Mouse (Mus musculus) lung, postnatal 0 days (tissue): ENCODE data around the gene Fam102a. TPM values are rescaled to one million over a fixed set of nuclear protein-coding genes. Genes with fewer than 3 reads are reported as not detected.

Source experiments
- ATAC-seq: fragments of 200-750 bp; cut with Nextera tagmentation; 2 replicates; pipeline ENCODE4 v1.8.0; 2017; ENCODE audit warnings: moderate library complexity
- DNase-seq: peaks from one replicate; pipeline ENCODE4 v3.0.0-alpha.2; 2016; ENCODE audit warnings: low spot score
- H3K27ac ChIP-seq: fragments of 300-500 bp; sonication (generic); 2 replicates; pipeline ENCODE4 v1.5.1; 2014; ENCODE audit warnings: antibody characterized with exemption, mild to moderate bottlenecking, low read length, mixed read lengths
- H3K27me3 ChIP-seq: fragments of 300-500 bp; sonication (generic); replicated peaks from 2 replicates; pipeline ENCODE4 v1.6.1; 2014; ENCODE audit warnings: low read length, mixed read lengths; ENCODE audit not compliant: insufficient read depth
- H3K36me3 ChIP-seq: fragments of 300-500 bp; sonication (generic); 2 replicates; pipeline ENCODE4 v1.6.1; 2014; ENCODE audit warnings: low read length, mixed read lengths; ENCODE audit not compliant: insufficient read depth
- H3K4me1 ChIP-seq: fragments of 300-500 bp; sonication (generic); 2 replicates; pipeline ENCODE4 v1.6.1; 2014; ENCODE audit warnings: antibody characterized with exemption, low read depth, low read length, mixed read lengths; ENCODE audit not compliant: insufficient read depth
- H3K4me2 ChIP-seq: fragments of 300-500 bp; sonication (generic); replicated peaks from 2 replicates; pipeline ENCODE4 v1.6.1; 2014; ENCODE audit warnings: low read depth, mild to moderate bottlenecking, low read length, moderate library complexity, mixed read lengths
- H3K4me3 ChIP-seq: fragments of 300-500 bp; sonication (generic); 2 replicates; pipeline ENCODE4 v1.5.1; 2014; ENCODE audit warnings: low read depth, low read length
- H3K9ac ChIP-seq: fragments of 300-500 bp; sonication (generic); replicated peaks from 2 replicates; pipeline ENCODE4 v1.6.1; 2014; ENCODE audit warnings: low read depth, mild to moderate bottlenecking
- H3K9me3 ChIP-seq: fragments of 300-500 bp; sonication (generic); 2 replicates; pipeline ENCODE4 v1.6.1; 2016; ENCODE audit warnings: low read length, mixed read lengths
- CTCF ChIP-seq: IDR thresholded peaks from 2 replicates; pipeline ENCODE4 v1.5.1; 2016; ENCODE audit warnings: antibody characterized with exemption, mild to moderate bottlenecking
- EP300 ChIP-seq: IDR thresholded peaks from 2 replicates; pipeline ENCODE4 v1.6.1; 2016; ENCODE audit warnings: antibody characterized with exemption, mild to moderate bottlenecking, control low read depth
- WGBS: fragments of 180-500 bp; shearing (Covaris S2); extraction: QIAGEN DNeasy Blood & Tissue Kit; methylation state at CpG from one replicate; pipeline ENCODE4 v1.1.7; 2014; 5-methylcytosine and 5-hydroxymethylcytosine counted together
- polyA plus RNA-seq: library from polyadenylated mRNA; unstranded; fragments of >200 nt; fragmentation: Nextera tagmentation; extraction: Ambion mirVana; gene quantifications from 2 replicates; pipeline ENCODE4 v1.2.1, GENCODE M21; 2015

Fam102a gene
- polyA plus RNA-seq, 1 experiment from 2014 or later = 8.0 TPM

DNA sequence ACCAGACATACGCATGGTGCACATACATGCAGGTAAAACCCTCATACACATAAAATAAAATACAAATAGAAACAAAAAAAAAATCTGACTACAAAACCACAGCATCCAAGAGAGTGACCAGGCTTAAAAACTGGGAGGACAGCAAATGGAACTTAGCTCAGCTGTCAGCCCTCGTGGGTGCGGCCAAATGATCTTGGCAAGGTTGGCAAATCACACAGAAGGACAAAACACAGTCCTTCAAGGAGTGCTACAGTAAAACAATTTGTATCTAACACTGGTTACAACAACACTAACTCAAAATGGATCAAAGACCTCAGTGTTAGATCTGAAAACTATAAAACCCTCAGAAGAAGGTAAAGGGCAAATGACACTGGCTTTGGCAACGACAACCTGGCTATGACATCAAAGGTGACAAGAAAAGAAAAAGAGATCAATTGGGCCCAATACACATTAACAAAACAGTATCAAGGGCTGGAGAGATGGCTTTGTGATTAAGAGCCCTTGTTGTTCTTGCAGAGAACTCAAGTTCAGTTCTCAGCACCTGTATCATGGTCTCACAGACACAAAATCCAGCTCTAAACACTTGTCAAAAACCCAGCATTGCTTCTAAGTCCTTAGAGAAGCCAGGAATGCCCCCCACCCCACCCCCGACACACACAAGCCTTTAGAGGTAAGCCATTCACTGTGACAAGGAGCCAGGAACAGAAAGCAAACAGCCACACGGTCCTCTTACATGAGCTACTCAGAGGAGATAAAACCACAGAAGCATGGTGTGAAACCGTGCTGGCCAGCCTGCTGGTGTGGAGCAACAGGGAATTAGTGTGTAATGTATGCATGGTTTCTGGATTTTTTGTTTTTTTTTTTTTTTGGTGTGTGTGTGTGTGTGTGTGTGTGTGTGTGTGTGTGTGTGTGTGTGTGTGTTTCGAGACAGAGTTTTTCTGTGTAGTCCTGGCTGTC lies 14.8 kb upstream of the Fam102a start:
- no peak overlapping the region for H3K4me3 ChIP-seq
- no peak overlapping the region for H3K27ac ChIP-seq
- H3K36me3 ChIP-seq = no peaks in the 10 kb centered on the region
- no peaks in the 10 kb centered on the region for H3K27me3 ChIP-seq
- H3K9me3 ChIP-seq = no peaks in the 10 kb centered on the region
- H3K4me2 ChIP-seq = no peak overlapping the region
- DNase-seq (peak; percentile 27), ATAC-seq (peak; percentile 26; the same call in 1 of the 2 replicates)
- no peak overlapping the region for H3K9ac ChIP-seq
- WGBS = 59% methylated on average over 8 of the region's 8 CpGs
- H3K4me1 ChIP-seq = no peaks in the 10 kb centered on the region
- no peak for TF ChIP-seq CTCF
- TF ChIP-seq EP300 = no peak

DNA sequence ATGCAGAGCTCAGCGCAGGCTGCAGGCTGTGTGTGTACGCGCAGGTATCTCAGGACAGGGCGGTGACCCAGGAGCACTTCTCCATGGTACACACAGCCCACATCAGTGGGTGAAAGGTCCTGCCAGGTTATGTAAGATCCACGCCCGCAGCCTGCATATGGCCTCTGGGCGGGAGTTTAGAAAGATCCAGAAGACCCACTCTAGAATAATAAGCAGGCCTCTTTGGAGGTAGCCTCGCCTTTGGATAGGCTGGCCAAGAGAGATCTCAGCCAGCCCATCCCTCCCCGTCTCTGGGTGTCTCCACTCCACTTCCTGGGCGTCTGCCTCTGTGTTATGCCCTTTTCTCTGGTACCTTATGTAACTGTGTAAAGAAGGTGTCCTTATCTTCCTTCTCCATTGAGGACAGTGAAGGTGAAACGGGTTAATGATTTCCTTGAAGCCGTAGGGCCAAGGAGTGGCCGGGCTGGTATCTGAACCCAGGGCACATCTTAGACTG lies 10.5 kb upstream of the Fam102a start:
- 60% methylated on average over 13 of the region's 13 CpGs for WGBS
- H3K4me2 ChIP-seq = no peak overlapping the region
- no peak overlapping the region for H3K4me3 ChIP-seq
- no peak overlapping the region for H3K27ac ChIP-seq
- peak; percentile 27; the same call in 1 of the 2 replicates for TF ChIP-seq EP300
- no peak for TF ChIP-seq CTCF
- H3K9ac ChIP-seq = no peak overlapping the region
- H3K9me3 ChIP-seq = no peaks in the 10 kb centered on the region
- DNase-seq = peak; percentile 72
- no peaks in the 10 kb centered on the region for H3K4me1 ChIP-seq
- no peaks in the 10 kb centered on the region for H3K27me3 ChIP-seq
- ATAC-seq = peak; percentile 84
- no peaks in the 10 kb centered on the region for H3K36me3 ChIP-seq

DNA sequence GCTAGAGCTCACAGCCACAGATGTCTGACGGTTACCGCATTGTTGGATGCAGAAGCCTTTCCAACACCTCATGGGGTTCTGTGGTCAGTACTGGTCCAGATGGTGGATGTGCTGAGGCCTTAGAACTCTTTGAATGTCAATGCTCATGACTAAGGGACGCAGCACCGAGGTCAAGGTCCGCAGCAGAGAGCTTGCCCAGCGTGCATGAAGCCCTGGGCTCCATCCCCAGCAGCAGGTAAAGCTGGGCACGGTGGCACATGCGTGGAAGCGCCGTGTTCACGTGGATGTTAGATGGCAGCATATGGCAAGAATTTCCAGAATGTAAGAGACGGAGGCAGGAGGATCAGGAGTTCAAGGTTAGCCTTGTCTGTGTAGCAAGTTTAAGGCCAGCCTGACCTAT lies 9.3 kb upstream of the Fam102a start:
- Histone ChIP-seq H3K27ac (no peak overlapping the region), H3K4me1 (no peaks in the 10 kb centered on the region), H3K9me3 (no peaks in the 10 kb centered on the region), H3K4me3 (no peak overlapping the region), H3K36me3 (no peaks in the 10 kb centered on the region), H3K27me3 (no peaks in the 10 kb centered on the region), H3K9ac (no peak overlapping the region), H3K4me2 (no peak overlapping the region)
- TF ChIP-seq EP300 (no peak), CTCF (no peak)
- DNase-seq (no peak), ATAC-seq (no peak)
- WGBS = 88% methylated on average over 12 of the region's 12 CpGs

DNA sequence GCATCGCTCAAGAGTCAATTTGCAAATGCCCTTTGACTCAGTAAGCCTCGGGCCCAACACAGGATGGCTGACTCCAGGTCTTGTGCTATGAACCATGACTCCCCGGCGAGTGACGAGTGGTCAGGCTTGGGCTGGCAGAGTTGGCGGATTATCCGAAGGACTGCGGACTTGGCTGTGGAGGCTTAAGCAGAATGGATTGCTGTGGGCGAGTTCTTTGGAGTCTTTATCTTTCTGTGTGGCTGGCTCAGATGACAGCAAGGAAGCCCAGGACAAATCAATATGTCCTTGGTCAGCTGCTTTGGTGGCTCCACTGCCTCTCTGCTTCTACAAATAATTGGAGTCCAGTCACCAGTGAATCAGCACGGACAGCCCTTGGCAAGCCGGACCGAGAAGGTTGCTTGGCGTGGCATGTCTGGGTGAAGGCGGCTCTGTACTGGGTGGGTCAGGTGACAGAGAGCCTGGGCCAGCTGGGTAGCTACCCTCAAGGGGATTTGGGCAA lies 7.6 kb upstream of the Fam102a start:
- no peaks in the 10 kb centered on the region for H3K9me3 ChIP-seq
- DNase-seq (no peak), ATAC-seq (no peak)
- no peaks in the 10 kb centered on the region for H3K4me1 ChIP-seq
- TF ChIP-seq CTCF = no peak
- TF ChIP-seq EP300 = no peak
- no peaks in the 10 kb centered on the region for H3K36me3 ChIP-seq
- no peak overlapping the region for H3K9ac ChIP-seq
- no peak overlapping the region for H3K4me3 ChIP-seq
- 83% methylated on average over 14 of the region's 14 CpGs for WGBS
- H3K27me3 ChIP-seq = no peaks in the 10 kb centered on the region
- no peak overlapping the region for H3K4me2 ChIP-seq
- no peak overlapping the region for H3K27ac ChIP-seq

DNA sequence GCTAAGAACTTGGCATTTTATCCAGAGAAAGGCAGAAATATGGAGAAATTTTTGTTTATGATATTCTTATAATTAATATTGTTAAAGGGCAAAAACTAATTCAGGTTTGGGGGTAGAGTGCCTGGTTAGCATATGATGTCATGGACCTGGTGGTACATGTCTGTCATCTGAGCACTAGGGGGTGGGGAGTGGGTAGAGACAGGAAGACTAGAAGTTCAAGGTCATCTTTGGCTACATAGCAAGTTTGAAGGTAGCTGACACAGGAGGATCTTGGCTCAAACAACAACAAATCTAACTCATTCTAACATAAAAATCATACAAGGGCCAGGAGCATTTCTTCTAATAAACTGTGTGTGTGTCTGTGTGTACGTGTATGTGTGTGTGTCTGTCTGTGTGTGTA lies 6.8 kb upstream of the Fam102a start:
- H3K27ac ChIP-seq = no peak overlapping the region
- H3K9ac ChIP-seq = no peak overlapping the region
- no peak for TF ChIP-seq CTCF
- TF ChIP-seq EP300 = no peak
- ATAC-seq (no peak), DNase-seq (no peak)
- no peaks in the 10 kb centered on the region for H3K4me1 ChIP-seq
- no peaks in the 10 kb centered on the region for H3K36me3 ChIP-seq
- H3K9me3 ChIP-seq = no peaks in the 10 kb centered on the region
- WGBS = 60% methylated on average over 1 of the region's 1 CpGs
- no peak overlapping the region for H3K4me3 ChIP-seq
- H3K4me2 ChIP-seq = no peak overlapping the region
- H3K27me3 ChIP-seq = no peaks in the 10 kb centered on the region

DNA sequence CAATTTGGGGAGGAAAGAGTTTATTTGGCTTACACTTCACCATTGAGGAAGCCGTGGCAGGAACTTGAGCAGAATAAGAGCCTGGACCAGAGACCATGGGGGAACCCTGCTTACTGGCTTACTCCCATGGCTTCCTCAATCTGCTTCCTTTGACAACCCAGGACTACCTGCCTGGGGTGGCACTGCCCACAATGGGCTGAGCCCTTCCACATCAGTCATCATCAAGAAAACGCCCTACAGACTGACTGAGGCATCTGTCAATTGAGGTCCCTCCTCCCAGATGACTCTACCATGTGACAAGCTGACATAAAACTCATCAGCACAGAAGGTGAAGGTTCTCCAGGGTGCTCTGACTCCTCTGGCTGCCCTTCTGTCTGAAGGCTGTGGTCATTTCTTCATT lies 4.7 kb upstream of the Fam102a start:
- no peak overlapping the region for H3K9ac ChIP-seq
- peaks cover 4% of the 10 kb centered on the region; the same call in 1 of the 2 replicates for H3K4me1 ChIP-seq
- no peaks in the 10 kb centered on the region for H3K36me3 ChIP-seq
- TF ChIP-seq EP300 = no peak
- no peak for TF ChIP-seq CTCF
- 80% methylated on average over 2 of the region's 2 CpGs for WGBS
- DNase-seq (no peak), ATAC-seq (no peak)
- no peak overlapping the region for H3K4me2 ChIP-seq
- no peak overlapping the region for H3K4me3 ChIP-seq
- no peaks in the 10 kb centered on the region for H3K27me3 ChIP-seq
- H3K9me3 ChIP-seq = no peaks in the 10 kb centered on the region
- H3K27ac ChIP-seq = no peak overlapping the region
